Mouse (Mus musculus) myocyte (in vitro differentiated cells): ENCODE data around the gene Sox5.

ENCODE experiments used
- MAX ChIP-seq: IDR thresholded peaks from one replicate; pipeline ENCODE4 v1.6.1; 2011; ENCODE audit warnings: low read depth, mild to moderate bottlenecking, control low read depth
- POLR2A ChIP-seq: IDR thresholded peaks from one replicate; pipeline ENCODE4 v1.6.1; 2011; ENCODE audit warnings: low read depth, mild to moderate bottlenecking, control low read depth, moderate library complexity; ENCODE audit not compliant: insufficient read length
- POLR2AphosphoS2 ChIP-seq: IDR thresholded peaks from one replicate; pipeline ENCODE4 v1.6.1; 2011; ENCODE audit warnings: low read depth, control low read depth; ENCODE audit not compliant: insufficient read length
- SRF ChIP-seq: IDR thresholded peaks from one replicate; pipeline ENCODE4 v1.6.1; 2011; ENCODE audit warnings: low read depth; ENCODE audit not compliant: control insufficient read depth, insufficient read length
- TCF12 ChIP-seq: IDR thresholded peaks from one replicate; pipeline ENCODE4 v1.6.1; 2011; ENCODE audit warnings: mild to moderate bottlenecking, control low read depth; ENCODE audit not compliant: poor library complexity, insufficient read depth, severe bottlenecking
- USF1 ChIP-seq: IDR thresholded peaks from one replicate; pipeline ENCODE4 v1.6.1; 2011; ENCODE audit warnings: low read depth, mild to moderate bottlenecking, control low read depth, moderate library complexity

DNA sequence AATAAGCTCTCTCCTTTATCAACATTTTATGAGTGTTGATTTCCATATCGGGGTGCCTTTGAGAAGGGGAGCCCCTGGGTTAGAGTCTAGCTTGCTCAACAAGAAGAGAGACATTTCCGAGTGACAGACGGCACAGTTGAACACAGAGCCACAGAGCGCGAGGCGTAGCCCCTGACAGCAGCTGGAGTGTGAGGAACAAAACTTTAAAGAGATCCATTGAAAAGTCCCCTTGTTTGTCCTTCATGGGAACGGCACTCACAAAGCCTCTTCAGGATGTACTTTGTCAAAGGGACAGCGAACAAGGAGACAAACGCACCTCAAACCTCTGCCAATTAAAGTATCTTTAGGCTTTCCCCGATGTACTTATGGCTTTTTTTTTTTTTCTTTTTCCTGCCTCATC, 674.9 kb downstream of the Sox5 start:
- TF ChIP-seq SRF (no peak), POLR2A (no peak), USF1 (no peak), MAX (no peak), TCF12 (no peak), POLR2AphosphoS2 (no peak)
